Mouse (Mus musculus) right cerebral cortex, postnatal 10 days (tissue): ENCODE data around the gene Il1r1.

Source experiments
- DNase-seq, 2 experiments: peaks; one replicate each; pipeline ENCODE4 v3.0.0; 2021; ENCODE audit warnings: low spot score in 2 of 2

Gene Il1r1

DNA sequence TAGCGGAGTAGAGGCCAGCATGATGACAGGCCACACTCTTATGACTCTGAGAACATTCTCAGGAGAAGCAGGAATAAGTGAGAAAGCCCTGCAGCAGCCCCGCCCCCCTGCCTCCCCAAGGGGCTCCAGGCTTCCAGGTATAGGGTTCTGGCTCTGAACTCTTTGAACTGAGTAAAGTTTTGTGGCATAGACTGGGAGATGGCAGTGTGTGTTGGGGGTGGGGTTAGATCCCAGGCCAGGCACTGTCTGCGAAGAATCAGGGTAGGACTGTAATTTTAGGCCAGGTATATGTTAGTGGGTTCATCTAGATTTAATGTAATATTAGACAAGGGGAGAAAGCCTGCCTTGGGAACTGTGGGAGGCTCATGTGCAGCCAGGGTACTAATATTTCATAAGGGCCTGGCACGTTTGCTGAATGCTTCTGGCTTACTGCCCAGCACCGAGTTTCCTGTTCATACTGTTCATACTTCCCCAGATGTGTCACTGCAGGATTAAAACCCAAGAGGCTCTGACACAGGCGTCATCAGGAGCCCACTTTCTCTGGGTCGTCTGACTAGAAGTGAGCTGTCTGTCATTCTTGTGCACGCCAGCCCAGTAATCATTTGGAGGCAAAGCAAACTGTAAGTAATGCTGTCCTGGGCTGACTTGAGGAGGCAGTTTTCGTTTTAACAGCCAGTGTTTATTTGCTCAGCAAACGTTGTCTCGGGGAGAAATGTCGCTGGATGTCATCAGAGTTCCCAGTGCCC, at the start of gene Il1r1:
Gene Il1r1, plus strand, starts transcription at position 542 of the 746 bp plus-strand sequence.
- DNase-seq = peak; percentile 34 to 40

DNA sequence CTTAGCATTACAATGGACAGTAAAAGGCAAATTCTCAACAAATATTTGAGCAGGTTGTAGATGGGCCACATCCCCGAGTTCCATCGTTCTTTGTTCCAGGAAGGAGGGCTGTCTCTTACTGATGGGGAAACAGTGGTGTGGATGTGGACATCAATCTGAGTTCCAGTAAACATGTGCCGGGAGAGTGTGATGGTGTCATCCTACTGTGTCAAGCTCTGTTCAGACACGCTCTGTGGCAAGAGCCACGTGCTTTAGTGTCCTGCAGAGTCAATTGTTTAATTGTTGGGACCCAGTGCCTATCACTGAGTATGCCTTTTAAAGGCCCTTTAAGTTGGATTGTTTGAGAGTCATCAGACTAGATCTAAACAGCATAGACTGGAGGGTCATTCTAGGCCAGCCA, 49.8 kb upstream of the Il1r1 start:
- no peak for DNase-seq

DNA sequence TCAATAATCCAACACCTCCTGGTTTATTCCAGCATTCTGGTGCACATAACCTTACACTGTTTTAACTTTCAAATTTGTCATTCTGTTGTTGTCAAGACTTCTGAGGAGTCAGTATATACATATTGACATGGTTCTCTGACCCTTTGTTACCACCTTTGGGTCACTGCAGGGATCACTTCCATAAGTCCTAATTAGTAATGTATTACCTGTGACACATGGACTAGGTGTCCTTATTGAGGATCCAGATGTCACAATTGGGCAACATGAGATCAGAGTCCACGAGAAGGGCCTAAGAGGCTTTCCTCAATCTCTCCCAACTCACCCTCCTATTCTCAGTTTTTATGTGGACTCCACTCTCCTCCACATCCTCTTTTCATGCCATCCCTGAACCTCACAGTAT, 49.1 kb upstream of the Il1r1 start:
- no peak for DNase-seq

DNA sequence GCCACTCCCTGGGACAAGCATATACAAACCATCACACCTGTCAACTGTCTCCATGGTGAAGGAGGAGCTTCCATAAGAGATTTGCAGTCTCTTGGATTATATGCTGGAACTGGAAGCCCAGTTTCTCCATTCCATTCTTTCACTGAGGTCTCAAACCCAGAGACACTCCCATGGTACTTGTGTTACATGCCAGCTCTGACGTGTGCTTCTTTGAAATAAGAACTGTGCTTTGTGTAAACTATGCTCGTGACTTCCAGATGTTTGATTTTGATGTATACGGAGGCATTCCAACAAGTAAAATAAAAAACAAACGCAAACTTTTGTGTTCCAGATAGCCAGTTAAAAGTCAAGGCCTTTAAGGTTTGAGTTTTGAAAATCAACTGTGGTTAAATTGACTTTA, 45.8 kb upstream of the Il1r1 start:
- no peak for DNase-seq

DNA sequence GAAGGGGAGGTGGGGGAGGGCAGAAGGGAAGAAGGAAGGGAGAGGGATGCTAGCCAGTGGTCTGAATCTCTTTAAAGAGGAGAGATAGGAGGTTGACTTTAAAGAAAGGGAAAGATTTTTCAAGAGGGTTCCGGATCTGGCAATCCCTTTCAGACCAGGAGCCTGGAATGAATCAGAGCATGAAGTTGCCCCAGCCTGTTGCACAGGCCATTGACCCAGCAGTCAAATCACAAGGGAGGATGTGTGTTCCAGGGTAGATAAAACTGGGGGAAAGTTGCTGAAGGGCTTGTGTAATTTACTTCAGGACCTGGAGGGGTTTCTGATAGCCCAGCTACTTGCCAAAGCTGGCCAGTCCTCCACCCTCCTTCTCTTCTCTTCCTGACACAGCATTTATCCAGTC, 45.4 kb upstream of the Il1r1 start:
- DNase-seq = no peak

DNA sequence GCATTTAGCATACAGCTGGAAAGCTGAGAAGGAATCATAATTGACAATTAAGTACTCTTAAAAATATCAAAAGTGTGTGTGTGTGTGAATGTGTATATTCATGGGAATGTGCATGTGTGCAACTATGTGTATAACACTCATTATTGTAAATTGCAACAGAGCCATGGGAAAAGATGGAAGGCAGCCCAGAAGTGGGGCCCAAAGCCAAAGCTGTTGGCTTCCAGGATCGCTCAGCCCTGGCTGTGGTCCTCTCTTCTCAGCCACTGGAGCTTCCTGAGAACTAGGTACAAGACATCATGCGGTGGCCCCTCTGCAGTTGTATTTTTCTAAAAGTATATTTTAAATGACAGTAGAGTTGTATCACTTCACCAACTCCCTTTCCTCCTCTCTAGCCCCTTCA, 44.0 kb upstream of the Il1r1 start:
- peak; percentile 31 to 38 for DNase-seq

DNA sequence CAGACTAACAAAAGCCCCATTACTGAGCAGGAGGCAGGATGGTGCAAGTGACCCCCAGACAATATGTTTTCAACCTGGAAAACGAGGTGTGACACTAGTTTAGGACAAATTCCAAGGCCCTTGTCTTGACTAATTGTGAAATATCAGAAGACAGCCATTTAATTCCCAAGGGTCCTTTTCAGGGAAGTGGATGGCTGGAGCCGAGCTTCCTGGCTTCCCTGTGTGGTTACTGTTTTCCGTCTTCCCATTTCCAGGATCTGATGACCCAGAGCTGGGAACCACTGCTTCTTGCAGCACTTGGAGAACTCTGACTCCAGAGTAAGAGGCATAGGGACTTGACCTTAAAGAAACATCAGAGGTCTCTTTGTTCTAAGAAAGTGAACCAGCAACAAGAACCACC, 43.2 kb upstream of the Il1r1 start:
- DNase-seq = no peak

DNA sequence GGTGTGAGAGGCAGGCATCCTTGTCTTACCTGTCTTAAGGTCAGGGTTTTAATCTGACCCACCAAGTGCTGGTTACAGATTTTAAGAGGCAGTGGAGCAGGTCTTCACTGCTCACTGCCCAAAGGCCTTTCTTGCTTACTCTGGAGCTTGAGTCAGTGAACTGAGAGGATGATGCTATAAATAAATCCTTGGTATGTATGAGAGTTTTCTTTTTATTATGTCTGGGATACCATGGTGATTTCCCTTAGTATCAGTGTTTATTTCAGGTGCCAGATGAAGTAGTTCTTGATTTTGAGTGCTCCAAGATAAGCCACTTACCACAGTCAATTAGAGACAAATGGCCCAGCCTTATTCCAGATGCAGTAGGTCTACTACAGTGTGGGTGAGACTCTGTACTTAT, 41.5 kb upstream of the Il1r1 start:
- no peak for DNase-seq

DNA sequence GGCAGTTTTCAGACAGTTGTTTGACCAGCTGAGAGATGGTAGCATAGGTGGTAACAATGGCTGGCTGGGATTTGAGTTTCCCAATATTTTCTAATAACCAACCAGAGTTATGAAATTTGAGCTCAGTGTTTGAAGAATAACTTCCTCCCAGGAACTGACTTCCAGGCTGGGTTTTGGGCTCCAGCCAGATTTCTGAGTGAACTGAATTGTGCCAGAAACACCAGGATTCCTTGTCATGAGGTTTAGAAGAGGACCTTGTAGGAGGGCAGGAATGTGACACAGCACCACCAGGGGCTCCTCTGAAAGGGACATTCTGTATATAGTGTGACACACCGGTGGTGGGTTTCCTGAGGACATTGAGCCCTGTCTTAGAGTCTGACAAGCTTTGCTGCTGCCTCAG, 36.9 kb upstream of the Il1r1 start:
- peak in 1 of 2 experiments; percentile 27 for DNase-seq

DNA sequence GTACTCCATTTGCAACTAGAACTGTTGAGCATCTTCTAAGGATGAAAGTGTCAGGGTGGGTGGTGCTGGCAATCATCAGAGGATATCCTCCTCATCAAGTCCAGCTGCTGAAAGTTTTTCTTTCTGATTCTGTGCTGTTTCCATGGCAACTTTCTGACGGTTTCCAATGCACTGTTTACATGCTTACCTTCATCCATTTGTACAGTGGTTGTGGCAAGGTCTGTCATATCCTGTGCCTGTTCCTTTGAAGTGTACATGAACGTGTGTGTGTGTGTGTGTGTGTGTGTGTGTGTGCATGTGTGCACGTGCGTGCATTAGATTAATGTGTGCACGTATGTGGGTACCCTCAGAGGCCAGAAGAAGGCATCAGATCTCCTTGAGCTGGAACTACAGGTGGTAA, 34.9 kb upstream of the Il1r1 start:
- peak in 1 of 2 experiments; percentile 35 for DNase-seq

DNA sequence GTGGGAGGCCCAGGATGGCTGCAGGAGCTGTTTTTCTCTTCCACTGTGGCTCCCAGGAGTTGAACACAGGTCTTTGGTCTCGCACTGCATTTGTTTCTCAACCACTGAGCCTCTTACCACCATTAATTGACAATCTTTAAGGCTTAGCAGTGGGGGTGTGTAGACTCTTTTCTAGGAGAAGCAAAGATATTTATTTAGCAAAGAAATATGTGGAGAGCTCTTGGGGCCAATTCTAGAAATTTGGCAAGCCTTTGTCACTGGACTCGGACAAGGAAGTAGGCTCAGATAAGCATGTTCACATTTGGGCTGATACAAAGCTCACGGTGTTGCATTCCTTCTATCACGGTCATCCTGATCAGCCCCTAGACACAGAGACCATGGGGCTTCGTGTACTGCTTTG, 34.0 kb upstream of the Il1r1 start:
- no peak for DNase-seq

DNA sequence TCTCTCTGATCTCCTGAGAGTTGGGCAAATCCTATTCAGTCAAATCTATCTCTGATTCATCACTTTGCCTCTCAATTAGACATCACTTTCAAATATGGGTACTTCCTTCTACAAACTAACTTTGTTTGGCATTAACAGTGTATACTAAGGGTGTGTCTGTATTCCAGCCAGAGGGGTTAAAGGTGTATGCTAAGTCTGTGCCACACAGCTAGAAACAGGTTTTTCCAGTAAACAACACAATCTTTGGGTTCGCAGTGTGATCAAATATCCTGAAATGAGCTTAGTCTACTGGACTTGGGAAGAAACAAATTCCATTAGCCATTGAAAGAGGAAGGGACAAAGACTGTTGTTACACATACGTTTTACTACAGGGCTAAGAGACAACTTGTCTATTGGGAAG, 30.6 kb upstream of the Il1r1 start:
- DNase-seq = no peak

DNA sequence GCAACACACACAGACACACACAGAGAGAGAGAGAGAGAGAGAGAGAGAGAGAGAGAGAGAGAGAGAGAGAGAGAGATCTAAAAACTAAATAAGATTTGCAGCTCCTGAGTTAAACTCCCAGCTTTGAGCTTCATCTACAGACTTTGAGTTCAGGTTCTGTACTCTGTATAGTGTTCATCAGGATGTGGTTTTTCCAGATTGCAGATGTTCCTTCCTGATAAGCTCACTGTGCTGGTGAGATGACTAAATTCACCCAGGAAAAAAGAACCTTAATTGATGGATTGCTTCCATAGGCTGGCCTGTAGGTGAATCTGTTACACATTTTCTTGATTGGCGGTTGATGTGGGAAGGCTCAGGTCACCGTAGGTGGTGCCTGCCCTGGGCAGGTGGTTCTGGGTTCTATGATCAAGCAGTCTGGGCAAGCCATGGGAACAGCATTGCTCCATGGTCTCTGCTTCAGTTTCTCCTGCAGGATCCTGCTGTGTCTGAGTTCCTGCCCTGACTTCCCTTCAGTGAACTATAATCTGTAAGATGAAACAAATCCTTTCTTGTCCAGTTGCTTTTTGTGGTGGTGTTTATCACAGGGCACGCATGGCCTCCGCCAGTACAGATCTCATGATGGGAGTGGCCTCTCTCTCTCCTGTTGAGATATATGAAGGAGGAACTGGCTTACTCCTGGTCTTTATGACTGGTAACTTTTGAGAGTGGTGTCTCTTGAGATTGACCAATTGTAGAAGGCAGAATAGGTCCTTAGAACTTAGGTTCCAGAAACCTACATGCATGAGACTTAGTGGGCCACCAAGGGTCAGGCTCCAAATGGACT, 11.3 kb upstream of the Il1r1 start:
- no peak for DNase-seq

DNA sequence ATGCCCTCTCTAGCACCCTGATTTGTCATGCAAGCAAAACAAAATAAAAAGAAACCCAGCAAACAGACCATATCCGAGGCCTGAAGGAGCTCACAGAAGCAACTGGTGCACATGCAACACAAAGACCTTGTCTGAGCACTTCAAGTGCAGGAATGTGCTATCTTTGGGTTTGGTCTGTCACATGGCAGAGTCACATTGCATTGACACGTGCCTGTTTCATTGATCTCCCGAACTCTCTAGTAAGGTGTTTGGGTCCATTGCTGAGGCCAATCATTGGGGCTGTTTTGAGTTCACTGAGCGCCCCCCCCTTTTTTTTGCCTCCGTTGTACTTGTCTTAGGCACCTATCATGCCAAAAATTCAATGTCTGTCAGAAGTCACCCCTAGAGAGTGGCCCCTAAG, 7.4 kb upstream of the Il1r1 start:
- DNase-seq = no peak

DNA sequence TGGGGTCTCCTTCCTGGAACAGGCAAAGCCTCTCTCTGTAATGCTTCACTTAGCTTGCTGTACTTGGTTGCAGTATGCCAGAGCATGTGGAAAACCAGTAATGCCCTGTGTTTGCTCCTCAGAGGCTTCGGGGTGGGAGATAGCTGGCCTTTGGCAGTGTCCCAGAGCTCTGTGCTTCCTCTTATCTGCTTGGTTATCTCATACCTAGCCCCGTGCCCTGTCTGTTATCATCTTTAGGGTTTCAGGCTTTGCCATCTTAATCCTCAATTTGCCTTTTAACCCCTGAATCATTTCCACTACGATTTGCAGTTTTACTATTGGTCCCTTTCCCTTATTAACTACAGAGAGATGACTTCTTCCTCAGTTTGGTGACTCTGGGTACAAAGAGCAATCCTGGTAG, 6.3 kb upstream of the Il1r1 start:
- no peak for DNase-seq

DNA sequence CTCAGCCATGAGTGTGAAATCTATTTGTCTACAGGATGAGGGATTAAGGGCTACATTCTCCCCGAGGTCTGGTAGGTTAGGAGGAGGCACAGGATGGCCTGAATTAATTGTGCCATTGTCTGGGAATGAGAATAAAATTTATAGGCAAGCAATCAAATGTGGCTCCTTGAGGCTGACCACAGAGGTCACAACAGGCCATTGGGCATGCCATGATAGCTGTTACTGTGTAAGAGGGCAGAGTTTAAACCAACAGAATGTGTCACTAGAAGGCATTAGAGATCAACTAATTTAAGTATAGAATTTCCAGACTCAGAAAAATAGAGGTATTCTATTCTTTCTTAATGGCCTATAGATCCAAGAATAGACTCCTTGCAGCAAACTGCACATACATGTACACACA, 4.3 kb upstream of the Il1r1 start:
- DNase-seq = no peak

DNA sequence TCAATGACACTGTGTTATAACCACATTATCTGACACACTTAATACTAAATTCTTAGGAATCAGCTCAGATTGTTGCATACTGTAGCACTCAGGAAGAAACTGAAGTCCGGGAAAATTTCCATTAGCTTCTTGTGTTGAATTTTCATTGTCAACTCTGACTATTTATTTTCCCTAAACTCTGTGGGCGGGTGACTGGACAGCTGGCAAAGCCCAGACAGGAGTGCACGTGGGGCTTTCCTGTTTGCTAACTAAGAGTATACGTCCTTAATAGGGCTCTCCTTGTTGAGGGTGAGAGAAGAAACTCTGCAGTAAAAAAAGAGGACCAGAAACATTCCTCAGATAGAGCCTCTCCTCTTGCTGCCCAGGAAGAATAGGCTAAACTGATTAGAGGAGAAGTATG, 3.0 kb upstream of the Il1r1 start:
- DNase-seq = no peak

DNA sequence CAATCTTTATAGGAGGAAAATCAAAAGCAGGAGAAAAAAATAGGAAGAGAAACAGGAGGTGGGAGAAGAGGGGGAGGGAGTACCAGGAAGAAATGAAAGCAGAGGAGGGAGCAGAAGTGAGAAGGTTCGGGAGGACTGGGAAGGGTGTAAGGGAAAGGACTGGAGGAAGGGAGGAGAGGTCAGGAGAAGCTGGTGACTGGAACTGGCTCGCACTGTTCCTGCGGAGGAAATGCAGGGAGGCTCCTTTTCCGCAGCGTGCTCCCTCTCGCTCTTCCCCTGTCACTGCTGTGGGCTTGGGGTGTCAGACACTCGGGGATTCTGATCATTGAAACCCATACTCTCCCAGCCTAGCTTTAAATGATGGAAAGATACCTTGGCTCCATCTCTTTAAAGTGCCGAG, 2.2 kb upstream of the Il1r1 start:
- no peak for DNase-seq

DNA sequence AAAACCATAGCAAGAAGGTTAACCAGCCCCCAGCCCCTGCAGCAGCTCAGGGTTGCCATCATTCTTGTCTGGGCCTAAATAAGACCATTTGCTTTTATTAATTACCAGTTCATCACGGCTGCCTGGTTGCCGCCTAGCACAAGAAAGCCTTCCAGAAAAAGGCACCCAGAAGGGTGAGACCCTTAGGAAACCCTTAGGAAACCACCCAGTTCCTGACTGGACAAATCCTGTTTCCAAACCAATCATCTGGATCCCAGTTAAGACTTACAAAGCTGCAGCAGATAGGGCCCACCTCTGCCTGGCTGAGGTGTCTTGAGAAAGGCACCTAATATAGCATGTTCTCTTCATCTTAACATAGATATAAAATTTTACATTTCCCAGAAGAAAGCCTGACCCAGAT, 1.3 kb upstream of the Il1r1 start:
- DNase-seq = no peak

DNA sequence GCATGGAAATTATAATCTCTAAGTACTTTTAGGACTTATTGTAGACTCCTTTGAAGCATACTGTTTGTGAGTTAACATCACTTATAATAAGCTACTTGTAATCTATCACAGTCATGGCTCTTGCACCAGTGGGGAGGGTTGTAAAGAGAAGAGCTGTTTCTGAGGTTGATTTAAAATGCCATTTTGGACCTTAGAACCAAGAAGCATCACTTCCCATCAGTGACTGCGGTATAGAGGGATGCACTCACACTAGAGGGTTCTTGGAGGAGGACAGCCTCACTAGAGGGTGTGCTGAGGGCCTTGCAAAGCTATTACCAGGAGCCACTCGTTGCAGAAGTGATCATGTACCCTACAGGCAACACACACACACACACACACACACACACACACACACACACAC, 700 bp downstream of the Il1r1 start:
- DNase-seq = no peak

DNA sequence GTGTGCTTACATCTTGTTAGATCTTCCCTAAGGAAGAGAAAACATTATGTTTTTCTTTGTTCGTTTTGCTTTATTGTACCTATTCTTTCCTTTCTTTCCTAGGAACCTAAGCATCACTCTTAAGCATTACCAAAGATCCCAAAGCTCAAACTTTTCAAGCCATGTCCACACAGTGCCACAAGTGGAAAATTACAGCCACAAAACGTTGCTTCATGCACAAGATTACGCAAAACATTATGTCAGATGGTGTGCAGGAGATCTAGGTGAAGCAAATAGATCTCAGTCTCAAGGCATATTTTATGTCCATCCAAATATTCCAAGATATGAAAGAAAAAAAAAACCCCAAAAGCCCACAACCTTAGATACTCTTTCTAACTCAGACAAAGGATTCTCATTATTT, 4.2 kb downstream of the Il1r1 start:
- DNase-seq = no peak

DNA sequence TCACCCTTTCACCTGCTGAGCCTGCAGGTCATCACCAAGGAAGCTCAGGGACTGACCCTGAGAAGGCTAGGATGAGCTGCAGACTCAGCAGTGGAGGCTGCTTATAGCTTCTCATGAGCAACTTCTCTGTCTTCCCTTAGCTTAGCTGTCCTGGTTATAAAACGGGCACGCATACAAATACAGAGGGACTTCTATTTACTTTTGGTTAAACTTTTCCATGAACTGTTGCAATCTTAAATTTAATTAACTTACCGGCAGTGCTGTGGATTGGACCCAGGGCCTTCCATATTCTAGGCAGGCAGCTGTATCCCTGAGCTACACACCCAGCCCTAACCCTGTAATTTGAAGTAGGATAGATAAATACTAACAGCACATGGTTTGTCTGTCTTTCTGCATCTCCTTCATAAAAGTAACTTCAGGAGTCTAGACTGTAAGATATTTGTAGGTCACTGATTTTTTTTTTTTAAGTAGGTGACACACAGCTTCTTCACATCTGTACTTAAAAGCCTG, 4.9 kb downstream of the Il1r1 start:
- DNase-seq = no peak

DNA sequence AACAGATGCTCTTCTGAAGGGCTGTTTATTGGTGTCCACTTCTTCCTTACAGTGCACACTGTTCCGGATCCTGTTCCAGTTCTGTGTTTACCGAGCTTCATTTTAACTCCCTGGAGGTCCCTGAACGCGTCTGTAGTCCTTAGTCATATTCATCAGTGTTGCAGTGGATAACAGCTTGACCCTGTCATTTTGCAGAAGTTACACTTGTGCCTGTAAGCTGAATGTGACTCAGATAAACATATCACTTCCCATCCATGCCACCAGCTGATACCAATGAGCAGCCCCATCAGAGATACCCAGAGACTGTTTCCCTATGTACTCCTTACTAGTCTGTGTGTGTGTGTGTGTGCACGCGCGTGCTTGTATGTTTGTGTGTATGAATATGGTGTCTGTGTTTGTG, 5.5 kb downstream of the Il1r1 start:
- DNase-seq = no peak
